In the genomic region with DNA sequence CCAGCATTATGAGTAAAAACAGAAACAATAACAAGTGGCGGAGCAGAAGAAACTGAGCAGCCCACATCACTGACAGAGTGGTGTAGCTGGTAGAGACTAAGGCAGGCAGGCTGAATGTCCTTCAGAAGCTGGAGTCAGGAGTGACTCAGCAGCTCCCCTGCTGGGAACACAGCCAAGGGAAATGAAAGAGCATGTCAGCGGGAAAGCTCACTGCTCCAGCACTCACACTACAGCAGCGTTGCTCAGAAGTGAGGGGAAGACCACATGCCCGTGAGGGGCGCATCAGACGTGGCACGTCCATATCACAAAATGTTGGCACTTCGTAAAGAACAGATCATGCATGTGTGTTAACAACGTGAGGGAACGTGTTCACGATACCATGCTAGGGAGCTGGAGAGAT, we compare ENCODE assay signal across 8 mouse cellular contexts. TPM values are rescaled to one million over a fixed set of nuclear protein-coding genes. Genes with fewer than 3 reads are reported as not detected.
DNase-seq lines count a peak whose midpoint lies in the region; ATAC-seq and TF ChIP-seq lines count a peak whose summit lies in the region.

No protein-coding gene starts in this region.

- intact Hi-C loops in left cerebral cortex, postnatal 4 days (cut with DNase I), result no loop called here

- no peak overlapping the region for H3K9ac ChIP-seq in midbrain, embryonic 11.5 days (ENCODE audit: low read length)

- H3K9me3 ChIP-seq in midbrain, embryonic 11.5 days (ENCODE audit: control insufficient read depth, low read length), result no peaks in the 10 kb centered on the region

- peaks cover 26% of the 10 kb centered on the region for H3K27me3 ChIP-seq in midbrain, embryonic 11.5 days (ENCODE audit: control insufficient read depth, insufficient read depth, low read length)
- no peaks in the 10 kb centered on the region for H3K27me3 ChIP-seq in small intestine, adult 2 months (ENCODE audit: control insufficient read depth, insufficient read depth, low read length)

- peaks cover 28% of the 10 kb centered on the region for H3K4me1 ChIP-seq in midbrain, embryonic 11.5 days (ENCODE audit: control insufficient read depth, insufficient read depth, low read length)
- H3K4me1 ChIP-seq in small intestine, adult 2 months (ENCODE audit: control insufficient read depth, insufficient read depth, insufficient read length, low read length), result peaks cover 6% of the 10 kb centered on the region; the same call in 1 of the 2 replicates

- no peak for TF ChIP-seq POLR2A in small intestine, adult 2 months (IDR thresholded peaks at IDR 0.05; ENCODE audit: low read depth, low read length)

- 39% methylated on average over 11 of the region's 11 CpGs for WGBS in midbrain, embryonic 11.5 days
- 24% methylated on average over 11 of the region's 11 CpGs for WGBS in small intestine, adult 2 months

- ATAC-seq in midbrain, embryonic 11.5 days (ENCODE audit: low FRiP score), result peak; percentile 33; the same call in 1 of the 2 replicates
- ATAC-seq in activated CD4-positive, CD25-positive, alpha-beta regulatory T cell, adult 4 months, result no peak

- no peak overlapping the region for H3K27ac ChIP-seq in midbrain, embryonic 11.5 days (ENCODE audit: low read depth, low read length)
- H3K27ac ChIP-seq in small intestine, adult 2 months (ENCODE audit: insufficient read depth, low read depth, low read length), result no peak overlapping the region

- no peaks in the 10 kb centered on the region for H3K36me3 ChIP-seq in midbrain, embryonic 11.5 days (ENCODE audit: control insufficient read depth, insufficient read depth, low read length)
- H3K36me3 ChIP-seq in small intestine, adult 2 months (ENCODE audit: control insufficient read depth, insufficient read depth, low read length), result no peaks in the 10 kb centered on the region

- no peak overlapping the region for H3K4me3 ChIP-seq in midbrain, embryonic 11.5 days (ENCODE audit: low read depth, low read length)
- no peak overlapping the region for H3K4me3 ChIP-seq in small intestine, adult 2 months (ENCODE audit: low read depth, low read length)

- no peak overlapping the region for H3K4me2 ChIP-seq in midbrain, embryonic 11.5 days

- DNase-seq in adrenal gland, adult 18-20 months (ENCODE audit: low spot score in 2 of 2), result peak; percentile 74 to 80
- peak; percentile 78 for DNase-seq in embryo, embryonic 10.5 days (ENCODE audit: low spot score)
- peak; percentile 48 to 76 for DNase-seq in gastrocnemius, postnatal 4 days (ENCODE audit: low spot score in 2 of 2)
- DNase-seq in kidney, adult 11 months, result peak; percentile 91
- peak; percentile 63 for DNase-seq in left cerebral cortex, postnatal 4 days
- peak; percentile 92 for DNase-seq in midbrain, embryonic 11.5 days (ENCODE audit: low spot score, missing footprints)

- TF ChIP-seq CTCF in small intestine, adult 2 months (IDR thresholded peaks at IDR 0.05; ENCODE audit: extremely low read depth, insufficient read length, insufficient replicate concordance, low read depth, low read length), result peak; percentile 38; the same call in 1 of the 2 replicates

RNA-seq across cellular contexts. Expression of gene Abcc4, which starts 3.7 kb away (rescaled TPM):
- total RNA-seq in adrenal gland, adult 18-20 months (2021), result 10 to 100 TPM; 13.8 to 16.9 TPM
- total RNA-seq in gastrocnemius, postnatal 4 days (2021), result 1 to 10 TPM; 2.4 to 2.9 TPM
- 1 to 10 TPM; 4.3 to 4.6 TPM for total RNA-seq in left cerebral cortex, postnatal 4 days (2021)
- polyA plus RNA-seq in midbrain, embryonic 11.5 days (2014; fragmentation: Nextera tagmentation; extraction: Ambion mirVana), result 4.2 and 4.4 TPM in 2 replicates
- 0.84 and 1.3 TPM in 2 replicates for polyA plus RNA-seq in small intestine, adult 2 months (2012; rRNA removed)
- polyA plus RNA-seq in activated CD4-positive, CD25-positive, alpha-beta regulatory T cell, adult 4 months (2017; shearing (Covaris generic)), result 1 to 10 TPM; 8.8 to 9.8 TPM
